ENCODE assay signal across 9 mouse cellular contexts in genomic region chr9:32901287-32901686, GRCm38 (mm10).
DNase-seq lines count a peak whose midpoint lies in the region; ATAC-seq and TF ChIP-seq lines count a peak whose summit lies in the region.
"Had no signal": no experiment of that assay in that cellular context is flagged by ENCODE, and none has a peak within 500 bp of the region (broad histone marks: within the 10 kb centered on the region; RNA-seq: fewer than 3 reads in every experiment).

No protein-coding gene starts in this region.

- no peak overlapping the region for H3K4me2 ChIP-seq in lung, embryonic 16.5 days (ENCODE audit: low read depth, low read length)
- no peak overlapping the region for H3K4me2 ChIP-seq in midbrain, postnatal 0 days (ENCODE audit: low read depth, low read length, poor library complexity, severe bottlenecking)
- H3K4me2 ChIP-seq: hindbrain, embryonic 15.5 days had no signal

- no peak for TF ChIP-seq CTCF in brain, embryonic 14.5 days (IDR thresholded peaks at IDR 0.05; ENCODE audit: borderline replicate concordance, extremely low read depth, insufficient read depth, insufficient read length)
- no peak for TF ChIP-seq CTCF in midbrain, postnatal 0 days (IDR thresholded peaks at IDR 0.05)

- no peaks in the 10 kb centered on the region for H3K4me1 ChIP-seq in lung, embryonic 16.5 days (replicated peaks; ENCODE audit: control insufficient read depth, insufficient read depth, low read length)
- no peaks in the 10 kb centered on the region for H3K4me1 ChIP-seq in midbrain, postnatal 0 days (ENCODE audit: insufficient read depth, low read length)
- H3K4me1 ChIP-seq: hindbrain, embryonic 15.5 days had no signal

- 38% methylated on average over 4 of the region's 4 CpGs for WGBS in lung, embryonic 16.5 days
- whole genome bisulfite sequencing in midbrain, postnatal 0 days: 46% methylated on average over 4 of the region's 4 CpGs

- no peak for TF ChIP-seq POLR2A in brain, embryonic 14.5 days (IDR thresholded peaks at IDR 0.05; ENCODE audit: borderline replicate concordance, extremely low read depth, insufficient read depth, insufficient read length, poor library complexity, severe bottlenecking)

- no peak overlapping the region for H3K9ac ChIP-seq in lung, embryonic 16.5 days (ENCODE audit: low read length)
- no peak overlapping the region for H3K9ac ChIP-seq in midbrain, postnatal 0 days (replicated peaks; ENCODE audit: low read length, poor library complexity, severe bottlenecking)
- H3K9ac ChIP-seq: hindbrain, embryonic 15.5 days had no signal

- ATAC-seq in hematopoietic stem cell, adult 5-6 weeks (replicated peaks in 1 of 2; ENCODE audit: insufficient read depth in 1 of 2, low FRiP score in 2 of 2, low TSS enrichment in 1 of 2, low read depth in 1 of 2, poor library complexity in 2 of 2, severe bottlenecking in 2 of 2): peak; percentile 85 to 90
- peak; percentile 90 for ATAC-seq in lung, embryonic 16.5 days (ENCODE audit: low read depth)
- no peak for ATAC-seq in midbrain, postnatal 0 days (ENCODE audit: low FRiP score)

- peak overlapping the region; percentile 34 for H3K27ac ChIP-seq in lung, embryonic 16.5 days (ENCODE audit: low read length)
- no peak overlapping the region for H3K27ac ChIP-seq in midbrain, postnatal 0 days (ENCODE audit: low read depth, low read length)
- H3K27ac ChIP-seq: hindbrain, embryonic 15.5 days had no signal

- no peaks in the 10 kb centered on the region for H3K36me3 ChIP-seq in lung, embryonic 16.5 days (ENCODE audit: control insufficient read depth, insufficient read depth, low read length)
- H3K36me3 ChIP-seq in midbrain, postnatal 0 days (ENCODE audit: insufficient read depth, low read length): no peaks in the 10 kb centered on the region
- H3K36me3 ChIP-seq: hindbrain, embryonic 15.5 days had no signal

- H3K27me3 ChIP-seq in lung, embryonic 16.5 days (ENCODE audit: control insufficient read depth, insufficient read depth, low read depth, low read length): no peaks in the 10 kb centered on the region
- no peaks in the 10 kb centered on the region for H3K27me3 ChIP-seq in midbrain, postnatal 0 days (ENCODE audit: insufficient read depth, low read length)
- H3K27me3 ChIP-seq: hindbrain, embryonic 15.5 days had no signal

- peak; percentile 10 to 32 for DNase-seq in CD8-positive naive resting alpha-beta T cell, adult 2 months (ENCODE audit: low read depth in 2 of 2, low spot score in 2 of 2)
- DNase-seq in brain, embryonic 14.5 days (ENCODE audit: low read depth): peak; percentile 22
- DNase-seq in right cerebral cortex, postnatal 36 days (ENCODE audit: low spot score in 2 of 2): no peak
- no peak for DNase-seq in thymus, postnatal 0 days (ENCODE audit: low spot score)
- DNase-seq in left cerebral cortex, adult 9 months (ENCODE audit: low spot score in 2 of 2): no peak
- DNase-seq in midbrain, postnatal 0 days (ENCODE audit: low spot score): no peak

- H3K4me3 ChIP-seq in lung, embryonic 16.5 days (ENCODE audit: low read length): no peak overlapping the region
- H3K4me3 ChIP-seq in midbrain, postnatal 0 days (ENCODE audit: low read depth, low read length): no peak overlapping the region
- H3K4me3 ChIP-seq: hindbrain, embryonic 15.5 days had no signal

- no peaks in the 10 kb centered on the region for H3K9me3 ChIP-seq in lung, embryonic 16.5 days (ENCODE audit: control insufficient read depth, low read length)
- H3K9me3 ChIP-seq in midbrain, postnatal 0 days (ENCODE audit: low read length): no peaks in the 10 kb centered on the region
- H3K9me3 ChIP-seq: hindbrain, embryonic 15.5 days had no signal

Comparison
In these comparisons a context has a peak if more than half of its experiments do, and no peak if none do; other contexts are left out.
1. DNase-seq: peak in CD8-positive naive resting alpha-beta T cell, adult 2 months (2 of 2) and brain, embryonic 14.5 days (single experiment); none in right cerebral cortex, postnatal 36 days (0 of 2), thymus, postnatal 0 days (single experiment), left cerebral cortex, adult 9 months (0 of 2) and midbrain, postnatal 0 days (single experiment).